Mouse (Mus musculus): ENCODE data around the gene Tmem116.

DNA sequence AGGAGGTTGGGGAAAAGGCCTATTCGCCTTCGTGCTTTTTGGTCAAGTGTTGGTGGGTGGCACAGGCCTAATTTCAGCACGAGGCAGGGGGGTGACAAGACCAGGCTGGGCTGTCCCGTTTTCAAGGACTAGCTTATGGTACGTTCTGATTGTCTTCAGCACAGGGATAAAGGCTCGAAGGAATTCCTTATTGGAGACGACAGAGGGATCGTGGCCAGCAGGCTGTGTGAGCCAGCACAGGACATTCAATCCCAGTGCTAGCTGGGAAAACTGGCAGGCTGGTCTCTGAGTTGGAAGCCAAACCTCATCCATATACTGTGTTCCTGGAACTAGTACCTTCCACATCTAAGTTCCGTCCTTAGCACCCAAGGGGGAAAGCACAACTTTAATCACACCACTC lies 1.2 kb downstream of the Tmem116 start:
- TF ChIP-seq CTCF (IDR thresholded peaks at IDR 0.05; ENCODE audit: borderline replicate concordance, extremely low read depth, insufficient read depth, insufficient read length): no peak
- no peak for TF ChIP-seq POLR2A (IDR thresholded peaks at IDR 0.05; ENCODE audit: borderline replicate concordance, extremely low read depth, insufficient read depth, insufficient read length, poor library complexity, severe bottlenecking)

Measured in brain, embryonic 14.5 days (tissue).